Mouse (Mus musculus): ENCODE measurements around the gene Luc7l3. TPM values are rescaled to one million over a fixed set of nuclear protein-coding genes. Genes with fewer than 3 reads are reported as not detected.
A peak's percentile ranks its signal among the peaks of the same experiment; 100 is the strongest.

Gene Luc7l3
- polyA plus RNA-seq, 2 experiments, result 33.7 to 39.1 TPM

DNA sequence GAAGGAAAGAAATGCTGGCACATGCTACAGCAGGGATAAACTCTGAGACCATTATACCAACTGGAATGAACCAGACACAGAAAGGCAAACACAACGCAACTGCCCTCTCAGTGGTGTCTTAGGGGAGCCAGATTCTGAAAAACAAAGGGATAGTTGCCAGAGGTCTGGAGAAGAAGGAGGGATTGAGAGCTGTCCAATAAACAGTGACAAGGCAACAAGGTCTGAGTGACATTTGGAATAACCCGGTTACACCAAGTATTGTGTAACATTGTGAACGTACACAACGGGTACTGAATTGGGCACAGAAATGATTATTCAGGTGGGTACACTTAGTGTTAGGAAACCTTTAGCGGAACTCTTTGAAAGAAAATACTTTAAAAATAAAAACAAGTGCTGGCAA lies 40.3 kb upstream of the Luc7l3 start:
- Histone ChIP-seq H3K4me1 (replicated peaks; ENCODE audit: control insufficient read depth in 2 of 2, insufficient read depth in 2 of 2, low read length in 1 of 2) (0 out of 4 replicates have a peak, but pooled peaks cover 0 to 2% of the 10 kb centered on the region in 2 experiments), H3K9ac (replicated peaks) (no peak overlapping the region), H3K36me3 (replicated peaks; ENCODE audit: control insufficient read depth, insufficient read depth, low read depth) (no peaks in the 10 kb centered on the region), H3K4me3 (ENCODE audit: insufficient read depth in 1 of 2, low read depth in 2 of 2, low read length in 2 of 2) (no peak overlapping the region), H3K27me3 (ENCODE audit: control insufficient read depth, insufficient read depth, low read length) (no peaks in the 10 kb centered on the region; the same call in 1 of the 2 replicates), H3K4me2 (ENCODE audit: low read depth) (no peak overlapping the region), H3K9me3 (ENCODE audit: control insufficient read depth, low read length) (no peaks in the 10 kb centered on the region), H3K27ac (no peak overlapping the region)
- DNase-seq (ENCODE audit: low read depth in 3 of 3, low spot score in 3 of 3) (no peak), ATAC-seq (ENCODE audit: insufficient read depth) (no peak)
- WGBS (ENCODE audit: insufficient replicate concordance), result 78% methylated on average over 5 of the region's 5 CpGs
- TF ChIP-seq CTCF (IDR thresholded peaks at IDR 0.05; ENCODE audit: low read depth), result no peak
- no peak for TF ChIP-seq EP300 (IDR thresholded peaks at IDR 0.05; ENCODE audit: low read depth)

DNA sequence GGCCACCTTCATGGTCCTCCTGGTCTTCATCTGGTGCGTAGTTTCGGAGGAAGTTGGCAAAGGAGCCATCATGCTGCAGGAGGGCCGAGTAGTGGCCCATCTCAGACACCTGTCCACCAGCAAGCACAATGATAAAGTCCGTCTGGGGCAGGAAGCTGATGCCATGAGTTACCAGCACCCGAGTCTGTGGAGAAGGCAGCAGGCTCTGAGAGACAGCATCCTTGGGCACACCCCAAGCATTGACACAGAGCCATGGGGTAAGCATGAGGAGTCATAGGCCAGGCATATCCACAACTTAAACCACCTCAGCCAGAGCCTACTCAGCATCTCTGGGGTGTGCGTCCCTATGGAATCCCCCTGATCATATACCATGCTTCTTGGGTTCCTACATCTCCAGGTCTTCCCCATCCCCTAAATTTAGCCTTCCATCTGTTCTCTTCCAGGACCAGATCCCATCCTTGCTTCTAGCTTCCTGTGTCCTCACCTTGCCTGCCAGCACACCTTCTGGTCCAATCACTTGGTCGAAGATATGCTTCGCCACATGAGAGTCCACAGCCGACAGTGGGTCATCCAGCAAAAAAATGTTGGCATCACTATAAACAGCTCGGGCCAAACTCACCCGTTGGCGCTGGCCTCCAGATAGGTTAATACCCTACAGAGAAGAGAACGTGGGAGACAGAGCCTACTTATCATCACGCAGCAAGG lies 39.5 kb upstream of the Luc7l3 start:
- Histone ChIP-seq H3K4me2 (ENCODE audit: low read depth) (no peak overlapping the region), H3K4me1 (replicated peaks; ENCODE audit: control insufficient read depth in 2 of 2, insufficient read depth in 2 of 2, low read length in 1 of 2) (0 out of 4 replicates have a peak, but pooled peaks cover 0 to 2% of the 10 kb centered on the region in 2 experiments), H3K4me3 (ENCODE audit: insufficient read depth in 1 of 2, low read depth in 2 of 2, low read length in 2 of 2) (no peak overlapping the region), H3K9ac (replicated peaks) (no peak overlapping the region), H3K27me3 (ENCODE audit: control insufficient read depth, insufficient read depth, low read length) (no peaks in the 10 kb centered on the region; the same call in 1 of the 2 replicates), H3K36me3 (replicated peaks; ENCODE audit: control insufficient read depth, insufficient read depth, low read depth) (no peaks in the 10 kb centered on the region), H3K9me3 (ENCODE audit: control insufficient read depth, low read length) (no peaks in the 10 kb centered on the region), H3K27ac (no peak overlapping the region)
- no peak for TF ChIP-seq EP300 (IDR thresholded peaks at IDR 0.05; ENCODE audit: low read depth)
- no peak for TF ChIP-seq CTCF (IDR thresholded peaks at IDR 0.05; ENCODE audit: low read depth)
- ATAC-seq (ENCODE audit: insufficient read depth), result no peak
- 67% methylated on average over 14 of the region's 14 CpGs for WGBS (ENCODE audit: insufficient replicate concordance)
- no peak for DNase-seq (ENCODE audit: low read depth in 3 of 3, low spot score in 3 of 3)

DNA sequence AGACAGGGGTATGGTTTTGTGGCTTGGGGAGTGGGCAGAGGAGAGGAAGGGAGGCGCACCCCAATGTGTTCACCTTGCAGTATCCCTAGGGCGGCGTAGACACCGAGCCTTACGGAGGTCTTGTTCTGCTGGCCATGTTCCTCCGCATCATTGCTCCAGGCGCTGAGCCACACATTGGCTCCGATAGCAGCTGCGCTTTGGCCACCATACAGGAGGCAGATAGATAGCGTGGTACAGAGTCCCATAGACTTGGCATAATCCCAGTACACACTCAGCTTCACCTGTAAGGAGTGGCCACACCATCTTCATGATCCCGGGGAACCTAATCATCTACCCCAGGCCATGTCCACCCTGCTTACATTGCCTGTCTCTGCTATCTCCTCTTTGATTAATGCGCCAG lies 37.4 kb upstream of the Luc7l3 start:
- no peaks in the 10 kb centered on the region for H3K4me1 ChIP-seq (replicated peaks; ENCODE audit: control insufficient read depth in 2 of 2, insufficient read depth in 2 of 2, low read length in 1 of 2)
- TF ChIP-seq EP300 (IDR thresholded peaks at IDR 0.05; ENCODE audit: low read depth), result no peak
- TF ChIP-seq CTCF (IDR thresholded peaks at IDR 0.05; ENCODE audit: low read depth), result no peak
- DNase-seq (ENCODE audit: low read depth in 3 of 3, low spot score in 3 of 3) (no peak), ATAC-seq (ENCODE audit: insufficient read depth) (no peak)
- H3K36me3 ChIP-seq (replicated peaks; ENCODE audit: control insufficient read depth, insufficient read depth, low read depth), result no peaks in the 10 kb centered on the region
- no peaks in the 10 kb centered on the region for H3K9me3 ChIP-seq (ENCODE audit: control insufficient read depth, low read length)
- WGBS (ENCODE audit: insufficient replicate concordance), result 79% methylated on average over 12 of the region's 12 CpGs
- no peaks in the 10 kb centered on the region; the same call in 1 of the 2 replicates for H3K27me3 ChIP-seq (ENCODE audit: control insufficient read depth, insufficient read depth, low read length)
- no peak overlapping the region for H3K4me2 ChIP-seq (ENCODE audit: low read depth)
- H3K27ac ChIP-seq, result no peak overlapping the region
- no peak overlapping the region for H3K9ac ChIP-seq (replicated peaks)
- no peak overlapping the region for H3K4me3 ChIP-seq (ENCODE audit: insufficient read depth in 1 of 2, low read depth in 2 of 2, low read length in 2 of 2)

DNA sequence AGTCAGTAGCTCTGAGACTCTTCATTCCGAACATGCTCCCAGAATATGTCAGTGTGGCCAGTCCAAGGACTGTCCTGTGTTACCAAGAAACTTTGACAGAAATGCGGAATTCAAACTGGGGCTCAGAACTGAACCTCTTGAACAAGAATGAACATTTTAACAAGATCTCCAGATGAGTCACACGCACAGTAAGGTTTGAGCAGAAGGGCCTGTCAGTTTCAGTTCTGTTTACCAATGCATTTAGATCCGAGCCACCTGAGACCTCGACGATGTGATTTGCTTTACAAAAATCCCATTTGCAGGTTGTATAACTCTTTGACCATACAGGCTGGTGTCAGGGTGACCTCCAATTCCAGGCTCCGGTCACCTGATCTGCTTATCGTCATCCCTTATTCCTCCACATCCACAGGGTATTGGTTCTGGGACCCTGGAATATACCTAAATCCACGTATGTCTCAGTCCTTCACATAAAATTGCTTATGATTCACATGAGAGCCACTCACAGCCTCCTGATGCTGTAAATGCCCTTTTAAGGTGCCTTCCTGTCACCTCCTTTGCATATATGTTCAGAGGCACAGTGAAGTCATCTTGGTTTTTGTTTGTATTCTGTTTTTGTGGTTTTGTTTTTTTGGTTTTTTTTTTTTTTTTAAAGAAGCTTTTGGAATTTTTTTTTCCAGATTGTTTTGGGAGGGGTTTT lies 33.9 kb upstream of the Luc7l3 start:
- Histone ChIP-seq H3K9ac (replicated peaks) (no peak overlapping the region), H3K27ac (no peak overlapping the region), H3K4me2 (ENCODE audit: low read depth) (no peak overlapping the region), H3K9me3 (ENCODE audit: control insufficient read depth, low read length) (no peaks in the 10 kb centered on the region), H3K4me1 (replicated peaks; ENCODE audit: control insufficient read depth in 2 of 2, insufficient read depth in 2 of 2, low read length in 1 of 2) (peaks cover 6% of the 10 kb centered on the region in 2 experiments), H3K4me3 (ENCODE audit: insufficient read depth in 1 of 2, low read depth in 2 of 2, low read length in 2 of 2) (no peak overlapping the region), H3K27me3 (ENCODE audit: control insufficient read depth, insufficient read depth, low read length) (no peaks in the 10 kb centered on the region; the same call in 1 of the 2 replicates), H3K36me3 (replicated peaks; ENCODE audit: control insufficient read depth, insufficient read depth, low read depth) (no peaks in the 10 kb centered on the region)
- no peak for TF ChIP-seq CTCF (IDR thresholded peaks at IDR 0.05; ENCODE audit: low read depth)
- TF ChIP-seq EP300 (IDR thresholded peaks at IDR 0.05; ENCODE audit: low read depth), result no peak
- ATAC-seq (ENCODE audit: insufficient read depth) (no peak), DNase-seq (ENCODE audit: low read depth in 3 of 3, low spot score in 3 of 3) (no peak)
- 70% methylated on average over 9 of the region's 9 CpGs for WGBS (ENCODE audit: insufficient replicate concordance)

DNA sequence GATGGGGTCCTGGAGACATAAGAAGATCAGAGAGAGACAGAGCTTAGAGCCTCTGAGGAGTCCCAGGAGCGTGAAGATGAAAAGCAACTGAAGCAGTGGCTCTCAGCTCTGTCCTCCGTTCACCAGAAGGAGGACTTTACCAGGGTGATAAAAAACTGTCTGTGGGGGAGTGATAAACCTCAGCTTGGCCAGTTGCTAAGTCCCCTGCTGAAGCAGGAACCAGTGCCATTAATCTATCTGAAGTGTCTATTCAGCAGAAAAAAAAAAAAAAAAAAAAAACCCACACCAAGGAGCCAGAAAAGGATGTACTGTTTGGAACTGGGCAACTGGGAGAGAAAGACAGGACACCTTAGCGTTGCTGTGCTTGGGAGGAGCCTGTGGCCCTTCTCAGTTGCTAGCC lies 29.3 kb upstream of the Luc7l3 start:
- peak overlapping the region in 1 of 2 experiments; percentile 17; a peak in 1 of 4 replicates for H3K4me3 ChIP-seq (ENCODE audit: insufficient read depth in 1 of 2, low read depth in 2 of 2, low read length in 2 of 2)
- no peaks in the 10 kb centered on the region for H3K36me3 ChIP-seq (replicated peaks; ENCODE audit: control insufficient read depth, insufficient read depth, low read depth)
- TF ChIP-seq CTCF (IDR thresholded peaks at IDR 0.05; ENCODE audit: low read depth) (no peak), EP300 (IDR thresholded peaks at IDR 0.05; ENCODE audit: low read depth) (peak; percentile 77)
- no peaks in the 10 kb centered on the region; the same call in 1 of the 2 replicates for H3K27me3 ChIP-seq (ENCODE audit: control insufficient read depth, insufficient read depth, low read length)
- H3K4me2 ChIP-seq (ENCODE audit: low read depth), result peak overlapping the region; percentile 55
- H3K27ac ChIP-seq, result peak overlapping the region; percentile 67
- 15% methylated on average over 3 of the region's 3 CpGs for WGBS (ENCODE audit: insufficient replicate concordance)
- peak overlapping the region; percentile 29; the same call in 1 of the 2 replicates for H3K9ac ChIP-seq (replicated peaks)
- H3K9me3 ChIP-seq (ENCODE audit: control insufficient read depth, low read length), result no peaks in the 10 kb centered on the region
- peaks cover 16 to 25% of the 10 kb centered on the region in 2 experiments for H3K4me1 ChIP-seq (replicated peaks; ENCODE audit: control insufficient read depth in 2 of 2, insufficient read depth in 2 of 2, low read length in 1 of 2)
- DNase-seq (ENCODE audit: low read depth in 3 of 3, low spot score in 3 of 3) (peak; percentile 60 to 67 (median 66)), ATAC-seq (ENCODE audit: insufficient read depth) (peak; percentile 84)

All from liver, embryonic 14.5 days (tissue).